Mouse (Mus musculus) 3134 (cell line): Measurements from ENCODE around the gene Sbf1.

Source experiments
- DNase-seq: peaks from one replicate; pipeline ENCODE4 v3.0.0-alpha.2; 2011; ENCODE audit warnings: low spot score; ENCODE audit not compliant: insufficient read length; ENCODE audit errors: extremely low read depth

The Sbf1 gene

GRCm38 (mm10) chr15:89286582-89286981 lies 28.5 kb downstream of the Sbf1 start:
- DNase-seq = no peak

- DNase-seq = no peak
Measured at GRCm38 (mm10) chr15:89286114-89286513, 29.0 kb downstream of the Sbf1 start.

- DNase-seq = no peak
Measured at GRCm38 (mm10) chr15:89285478-89285877, 29.6 kb downstream of the Sbf1 start.

DNA sequence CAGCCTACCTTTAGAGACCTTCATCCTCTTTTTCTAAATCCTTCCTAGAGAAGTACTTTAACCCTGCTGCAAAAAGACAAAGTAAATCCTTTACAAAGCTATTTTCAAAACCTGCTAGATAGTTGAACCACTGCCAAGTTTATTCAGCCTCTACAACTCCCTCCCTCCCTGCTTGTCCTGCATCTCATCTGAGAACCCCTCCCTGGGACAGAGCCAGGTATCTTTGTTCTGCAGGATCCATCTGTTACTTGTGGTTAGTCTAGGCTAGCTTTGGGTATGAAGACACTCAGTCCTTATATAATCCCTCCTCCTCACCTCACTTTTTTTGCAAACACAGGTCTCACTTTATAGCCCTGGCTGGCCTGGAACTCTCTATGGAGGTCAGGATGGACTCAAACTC lies 30.1 kb downstream of the Sbf1 start:
- DNase-seq = no peak

DNA sequence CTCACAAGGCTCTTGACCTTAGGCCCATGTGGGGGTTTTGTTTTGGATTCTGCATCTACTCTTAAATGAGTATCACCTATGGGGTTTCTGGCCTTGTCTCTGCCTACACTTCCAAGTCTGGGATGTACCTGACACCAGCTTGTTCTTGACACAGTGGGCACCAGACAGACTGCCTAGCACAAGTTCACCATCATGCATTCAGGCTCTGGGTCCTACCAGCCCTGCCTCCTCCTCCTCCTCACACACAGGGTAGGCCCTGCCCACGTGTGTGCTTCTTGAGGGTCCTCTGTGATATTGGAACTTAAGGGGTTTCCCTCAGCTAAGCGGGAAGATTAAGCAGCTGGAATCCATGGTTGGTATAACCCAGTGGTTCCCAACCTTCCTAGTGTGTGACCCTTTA lies 31.0 kb downstream of the Sbf1 start:
- no peak for DNase-seq

DNA sequence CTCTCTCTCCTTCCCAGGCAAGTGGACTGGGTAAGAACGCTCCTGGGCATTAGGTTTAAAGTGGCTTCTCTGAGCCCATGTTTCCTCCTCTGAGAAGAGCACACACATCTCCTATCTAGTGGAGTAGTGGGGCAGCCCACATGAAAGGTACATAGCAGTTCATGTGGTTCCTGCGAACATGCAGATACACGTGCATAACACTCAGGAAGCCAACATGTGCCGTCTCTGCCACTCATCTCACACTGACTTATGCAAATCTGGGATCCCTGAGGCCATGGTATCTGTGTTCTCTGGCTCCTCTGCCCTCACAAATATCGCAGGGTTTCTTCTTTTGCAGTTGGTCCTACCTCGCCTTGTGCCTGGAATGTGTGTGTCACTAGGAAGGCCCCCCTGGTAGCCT lies 32.6 kb downstream of the Sbf1 start:
- DNase-seq = no peak

DNA sequence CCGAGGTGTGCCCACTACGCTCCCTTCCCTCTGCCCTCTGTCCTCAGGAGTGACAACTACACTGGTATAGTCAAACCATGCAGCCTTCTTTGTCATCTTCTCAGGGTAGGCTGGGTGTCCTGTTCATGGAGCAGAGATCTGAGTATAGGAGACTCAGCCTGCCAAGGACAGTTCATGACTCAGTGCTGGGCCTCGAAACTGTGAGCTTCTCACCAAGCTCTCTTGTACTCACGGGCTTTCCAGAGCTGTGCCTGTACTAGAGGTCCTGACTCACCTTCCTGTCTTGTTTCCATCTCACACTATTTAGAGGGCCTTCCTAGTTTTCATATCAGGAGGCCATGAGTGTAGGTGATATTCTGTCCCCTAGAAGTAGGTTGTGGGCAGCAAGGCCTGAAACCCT lies 37.7 kb downstream of the Sbf1 start:
- DNase-seq = no peak

DNA sequence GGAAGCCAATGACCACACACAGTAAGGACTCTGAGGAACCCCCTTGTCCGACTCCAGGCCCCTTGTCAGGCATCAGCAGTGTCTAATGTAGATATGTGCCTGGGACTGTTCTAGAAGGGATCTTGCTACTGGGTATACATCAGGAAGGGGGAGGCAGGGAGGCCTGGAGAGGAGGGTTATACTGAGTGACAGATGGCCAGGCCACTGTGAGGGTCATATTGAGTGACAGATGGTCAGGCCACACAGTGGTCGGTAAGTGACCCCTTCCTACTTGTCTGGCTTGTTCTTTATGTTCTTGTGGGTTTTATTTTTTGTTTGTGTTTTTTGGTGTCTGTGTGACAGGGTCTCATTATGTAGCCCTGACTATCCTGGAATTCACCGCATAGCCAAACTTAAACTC lies 39.6 kb downstream of the Sbf1 start:
- no peak for DNase-seq

- DNase-seq = no peak
Measured at GRCm38 (mm10) chr15:89264485-89264884, 50.6 kb downstream of the Sbf1 start.

- no peak for DNase-seq
Measured at GRCm38 (mm10) chr15:89258997-89259396, 56.1 kb downstream of the Sbf1 start.

GRCm38 (mm10) chr15:89255330-89255729 lies 59.8 kb downstream of the Sbf1 start:
- DNase-seq = no peak

DNA sequence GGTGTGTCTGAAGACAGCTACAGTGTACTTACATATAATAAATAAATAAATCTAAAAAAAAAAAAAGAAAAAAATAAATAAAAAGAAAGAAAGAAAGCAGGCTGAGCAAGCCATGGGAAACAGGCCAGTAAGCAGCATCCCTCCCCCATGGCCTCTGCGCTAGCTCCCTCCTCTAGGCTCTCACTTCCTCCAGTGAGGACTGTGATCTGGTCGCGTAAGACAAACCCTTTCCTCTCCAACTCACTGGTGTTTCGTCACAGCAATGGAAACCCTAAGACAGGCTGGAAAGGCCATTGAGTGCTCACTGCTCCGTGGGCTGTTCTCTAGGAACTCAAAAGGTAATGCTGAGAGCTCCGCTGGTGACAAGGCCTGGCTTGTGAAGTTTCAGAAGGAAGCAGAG lies 66.0 kb downstream of the Sbf1 start:
- no peak for DNase-seq

GRCm38 (mm10) chr15:89241025-89241424 lies 74.1 kb downstream of the Sbf1 start:
- DNase-seq = no peak

- no peak for DNase-seq
Measured at GRCm38 (mm10) chr15:89239751-89240392, 75.2 kb downstream of the Sbf1 start.
